Mouse (Mus musculus): ENCODE results near the gene Trpc4ap.

Trpc4ap gene

GRCm38 (mm10) chr2:155691336-155691722, 855 bp downstream of the Trpc4ap start:
- no peak for DNase-seq

- DNase-seq: no peak
Observed at GRCm38 (mm10) chr2:155689211-155689610, 3.0 kb downstream of the Trpc4ap start.

GRCm38 (mm10) chr2:155687746-155688145, 4.4 kb downstream of the Trpc4ap start:
- DNase-seq: no peak

GRCm38 (mm10) chr2:155686572-155686971, 5.6 kb downstream of the Trpc4ap start:
- DNase-seq: no peak

- no peak for DNase-seq
Observed at GRCm38 (mm10) chr2:155683821-155684220, 8.4 kb downstream of the Trpc4ap start.

GRCm38 (mm10) chr2:155683137-155683536, 9.0 kb downstream of the Trpc4ap start:
- DNase-seq: no peak

GRCm38 (mm10) chr2:155681874-155682273, 10.3 kb downstream of the Trpc4ap start:
- no peak for DNase-seq

GRCm38 (mm10) chr2:155681194-155681593, 11.0 kb downstream of the Trpc4ap start:
- no peak for DNase-seq

GRCm38 (mm10) chr2:155680591-155680990, 11.6 kb downstream of the Trpc4ap start:
- DNase-seq: no peak

- no peak for DNase-seq
Observed at GRCm38 (mm10) chr2:155679586-155680110, 12.5 kb downstream of the Trpc4ap start.

GRCm38 (mm10) chr2:155675118-155675517, 17.1 kb downstream of the Trpc4ap start:
- DNase-seq: no peak

GRCm38 (mm10) chr2:155673546-155673945, 18.6 kb downstream of the Trpc4ap start:
- peak; percentile 66 for DNase-seq

- peak; percentile 16 for DNase-seq
Observed at GRCm38 (mm10) chr2:155671236-155671635, 20.9 kb downstream of the Trpc4ap start.

- DNase-seq: no peak
Observed at GRCm38 (mm10) chr2:155668461-155668860, 23.7 kb downstream of the Trpc4ap start.

GRCm38 (mm10) chr2:155667881-155668280, 24.3 kb downstream of the Trpc4ap start:
- DNase-seq: no peak

- no peak for DNase-seq
Observed at GRCm38 (mm10) chr2:155663910-155664460, 28.2 kb downstream of the Trpc4ap start.

GRCm38 (mm10) chr2:155663097-155663496, 29.1 kb downstream of the Trpc4ap start:
- DNase-seq: peak; percentile 44

GRCm38 (mm10) chr2:155662390-155662789, 29.8 kb downstream of the Trpc4ap start:
- no peak for DNase-seq

- no peak for DNase-seq
Observed at GRCm38 (mm10) chr2:155655759-155656372, 36.3 kb downstream of the Trpc4ap start.

- DNase-seq: no peak
Observed at GRCm38 (mm10) chr2:155652618-155653017, 39.6 kb downstream of the Trpc4ap start.

- DNase-seq: no peak
Observed at GRCm38 (mm10) chr2:155645746-155646145, 46.4 kb downstream of the Trpc4ap start.

- DNase-seq: peak; percentile 73
Observed at GRCm38 (mm10) chr2:155641540-155642472, 50.4 kb downstream of the Trpc4ap start.

- DNase-seq: no peak
Observed at GRCm38 (mm10) chr2:155640656-155641055, 51.5 kb downstream of the Trpc4ap start.

- peak; percentile 38 for DNase-seq
Observed at GRCm38 (mm10) chr2:155637411-155637810, 54.8 kb downstream of the Trpc4ap start.
